Mouse (Mus musculus) spleen, adult 2 months (tissue): ENCODE results near the gene Lyl1.

Experiments
- CTCF ChIP-seq: fragments of 200-500 bp; IDR thresholded peaks from 2 replicates; pipeline ENCODE4 v1.5.1; 2011; ENCODE audit warnings: mild to moderate bottlenecking, inconsistent platforms; ENCODE audit not compliant: insufficient read depth, insufficient read length, insufficient replicate concordance; ENCODE audit errors: extremely low read depth
- POLR2A ChIP-seq: fragments of 200-500 bp; IDR thresholded peaks from 2 replicates; pipeline ENCODE4 v1.6.1; 2011; ENCODE audit warnings: low read depth, low read length, inconsistent platforms

- TF ChIP-seq POLR2A (no peak), CTCF (no peak)
Observed at GRCm38 (mm10) chr8:84653092-84653631, 48.1 kb upstream of the Lyl1 start.
